Mouse (Mus musculus): ENCODE measurements around the gene Flad1. TPM values are rescaled to one million over a fixed set of nuclear protein-coding genes. Genes with fewer than 3 reads are reported as not detected.

The Flad1 gene
- total and polyA plus RNA-seq, 2 experiments from 2014 or later: 31.5 to 34.9 TPM

- no peak for ATAC-seq
- 65% methylated on average over 2 of the region's 2 CpGs for WGBS
- no peak for TF ChIP-seq CTCF (IDR thresholded peaks at IDR 0.05; ENCODE audit: low read depth)
- Histone ChIP-seq H3K9ac (no peak overlapping the region), H3K36me3 (ENCODE audit: insufficient read depth) (0 out of 2 replicates have a peak, but pooled peaks cover 2% of the 10 kb centered on the region), H3K27me3 (ENCODE audit: insufficient read depth, low read length) (no peaks in the 10 kb centered on the region), H3K4me1 (ENCODE audit: insufficient read depth) (peaks cover 16% of the 10 kb centered on the region), H3K4me2 (ENCODE audit: low read depth) (no peak overlapping the region), H3K9me3 (ENCODE audit: low read length) (no peaks in the 10 kb centered on the region), H3K4me3 (ENCODE audit: low read depth, low read length) (no peak overlapping the region), H3K27ac (ENCODE audit: low read depth, low read length) (no peak overlapping the region)
- DNase-seq: no peak
Observed at GRCm38 (mm10) chr3:89420421-89420820, 8.8 kb upstream of the Flad1 start.

DNA sequence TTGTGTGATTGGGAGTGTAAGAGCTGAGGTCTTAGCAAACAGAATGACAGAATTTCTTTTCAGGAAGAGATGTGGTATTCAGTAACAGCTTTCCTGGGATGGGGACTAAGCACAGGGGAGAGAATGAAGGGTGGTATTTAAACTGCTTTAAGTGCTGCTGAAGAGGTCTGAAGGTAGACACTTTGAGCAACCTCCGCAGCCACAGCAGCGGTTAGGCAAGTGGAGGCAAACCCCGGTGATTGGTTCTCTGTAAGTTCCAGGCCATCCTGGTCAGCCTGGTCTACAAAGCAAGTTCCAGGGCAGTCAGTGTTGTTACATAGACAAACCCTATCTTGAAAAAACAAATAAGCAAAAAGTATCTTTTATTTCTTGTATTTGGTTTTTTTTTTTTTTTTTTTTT lies 8.3 kb upstream of the Flad1 start:
- Histone ChIP-seq H3K36me3 (ENCODE audit: insufficient read depth) (0 out of 2 replicates have a peak, but pooled peaks cover 2% of the 10 kb centered on the region), H3K9me3 (ENCODE audit: low read length) (no peaks in the 10 kb centered on the region), H3K9ac (0 out of 2 replicates have a peak overlapping the region, but pooled peaks have one; percentile 46), H3K4me1 (ENCODE audit: insufficient read depth) (peaks cover 16% of the 10 kb centered on the region), H3K4me3 (ENCODE audit: low read depth, low read length) (peak overlapping the region; percentile 67; the same call in 1 of the 2 replicates), H3K27me3 (ENCODE audit: insufficient read depth, low read length) (no peaks in the 10 kb centered on the region), H3K27ac (ENCODE audit: low read depth, low read length) (no peak overlapping the region), H3K4me2 (ENCODE audit: low read depth) (peak overlapping the region; percentile 83)
- no peak for ATAC-seq
- WGBS: 41% methylated on average over 3 of the region's 3 CpGs
- no peak for DNase-seq
- TF ChIP-seq CTCF (IDR thresholded peaks at IDR 0.05; ENCODE audit: low read depth): no peak

- DNase-seq: no peak
- peaks cover 16% of the 10 kb centered on the region for H3K4me1 ChIP-seq (ENCODE audit: insufficient read depth)
Observed at GRCm38 (mm10) chr3:89419571-89419970, 7.9 kb upstream of the Flad1 start.

DNA sequence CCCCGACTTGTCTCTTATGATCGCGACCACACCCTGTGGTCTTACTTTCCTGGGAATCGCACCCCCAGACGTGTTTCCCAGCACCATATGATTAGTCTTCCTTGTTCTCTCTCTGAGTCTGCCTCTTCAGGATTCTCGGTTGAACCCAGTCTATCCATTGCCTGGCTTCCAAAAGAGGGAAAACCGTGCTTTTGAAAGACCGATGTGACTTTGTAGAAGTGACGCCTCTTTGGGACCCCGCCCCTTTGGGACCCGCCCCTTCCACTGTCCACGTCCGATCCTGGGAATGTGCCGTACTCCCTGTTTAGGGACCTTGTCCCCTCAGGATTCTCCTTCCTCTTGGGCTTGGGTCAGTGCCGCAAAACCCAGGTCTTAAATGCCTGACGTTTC lies 7.2 kb upstream of the Flad1 start:
- DNase-seq (no peak), ATAC-seq (no peak)
- no peaks in the 10 kb centered on the region for H3K9me3 ChIP-seq (ENCODE audit: low read length)
- no peaks in the 10 kb centered on the region for H3K27me3 ChIP-seq (ENCODE audit: insufficient read depth, low read length)
- peaks cover 16% of the 10 kb centered on the region for H3K4me1 ChIP-seq (ENCODE audit: insufficient read depth)
- peak overlapping the region; percentile 80 for H3K27ac ChIP-seq (ENCODE audit: low read depth, low read length)
- peak overlapping the region; percentile 46 for H3K9ac ChIP-seq
- H3K4me3 ChIP-seq (ENCODE audit: low read depth, low read length): peak overlapping the region; percentile 67
- peak overlapping the region; percentile 83 for H3K4me2 ChIP-seq (ENCODE audit: low read depth)
- no peak for TF ChIP-seq CTCF (IDR thresholded peaks at IDR 0.05; ENCODE audit: low read depth)
- WGBS: 2% methylated on average over 16 of the region's 16 CpGs
- peaks cover 4% of the 10 kb centered on the region; the same call in 1 of the 2 replicates for H3K36me3 ChIP-seq (ENCODE audit: insufficient read depth)

More at GRCm38 (mm10) chr3:89419571-89419970, 7.9 kb upstream of the Flad1 start:
- Histone ChIP-seq H3K4me3 (ENCODE audit: low read depth, low read length) (peak overlapping the region; percentile 67), H3K9ac (peak overlapping the region; percentile 46), H3K9me3 (ENCODE audit: low read length) (no peaks in the 10 kb centered on the region), H3K27ac (ENCODE audit: low read depth, low read length) (peak overlapping the region; percentile 80; the same call in 1 of the 2 replicates), H3K36me3 (ENCODE audit: insufficient read depth) (peaks cover 5% of the 10 kb centered on the region; the same call in 1 of the 2 replicates), H3K4me2 (ENCODE audit: low read depth) (peak overlapping the region; percentile 83), H3K27me3 (ENCODE audit: insufficient read depth, low read length) (no peaks in the 10 kb centered on the region)
- WGBS: 3% methylated on average over 9 of the region's 9 CpGs
- no peak for ATAC-seq
- TF ChIP-seq CTCF (IDR thresholded peaks at IDR 0.05; ENCODE audit: low read depth): no peak

DNA sequence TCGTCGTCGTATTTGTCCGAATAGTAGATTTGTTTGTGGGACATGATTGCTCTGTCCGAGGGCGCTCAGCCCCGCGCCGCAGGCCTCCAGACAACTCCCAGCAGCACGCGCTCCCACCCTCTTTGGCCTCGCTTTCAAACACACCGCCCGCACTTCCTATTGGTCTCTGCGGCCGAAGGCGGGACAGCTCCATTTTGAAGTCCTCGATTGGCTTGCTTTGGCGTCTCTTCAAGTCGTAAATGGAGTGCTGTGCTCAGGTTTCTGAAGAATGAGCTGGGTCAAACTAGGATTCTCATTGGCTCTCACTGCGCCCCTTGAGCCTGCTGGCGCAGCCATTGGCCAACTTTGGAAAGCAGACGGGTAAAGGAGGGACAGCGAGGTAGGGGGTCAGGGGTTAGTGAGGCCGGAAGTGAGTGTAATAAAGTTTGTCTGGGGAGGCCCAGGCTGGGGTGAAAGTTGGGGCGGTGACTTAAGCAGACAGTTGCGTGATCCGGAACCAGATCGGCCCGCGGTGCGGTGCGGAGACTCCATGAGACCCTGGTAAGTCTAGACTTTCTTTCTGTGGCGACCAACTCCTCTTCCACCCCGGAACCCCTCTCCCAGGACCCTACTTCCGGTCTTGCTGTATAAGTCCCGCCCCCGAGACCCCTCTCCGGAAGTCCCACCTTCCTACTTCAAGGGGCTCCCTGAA lies 6.6 kb upstream of the Flad1 start, which contains the start of the genes Cks1b and Shc1:
TSS of gene Cks1b (minus strand) at position 214 of the 691 bp plus-strand sequence.
TSS of gene Shc1 (plus strand) at position 274 of the 691 bp plus-strand sequence.
- no peaks in the 10 kb centered on the region for H3K27me3 ChIP-seq (ENCODE audit: insufficient read depth, low read length)
- peaks cover 16% of the 10 kb centered on the region for H3K4me1 ChIP-seq (ENCODE audit: insufficient read depth)
- H3K36me3 ChIP-seq (ENCODE audit: insufficient read depth): peaks cover 4% of the 10 kb centered on the region; the same call in 1 of the 2 replicates
- H3K27ac ChIP-seq (ENCODE audit: low read depth, low read length): peak within 1 kb of the TSS; percentile 80
- H3K4me2 ChIP-seq (ENCODE audit: low read depth): peak within 1 kb of the TSS; percentile 83
- peak; percentile 94 for ATAC-seq
- H3K9ac ChIP-seq: peak within 1 kb of the TSS; percentile 46
- peak within 1 kb of the TSS; percentile 67 for H3K4me3 ChIP-seq (ENCODE audit: low read depth, low read length)
- no peaks in the 10 kb centered on the region for H3K9me3 ChIP-seq (ENCODE audit: low read length)
- TF ChIP-seq CTCF (IDR thresholded peaks at IDR 0.05; ENCODE audit: low read depth): no peak
- 1% methylated on average over 36 of the region's 39 CpGs for WGBS
- DNase-seq: peak; percentile 98

DNA sequence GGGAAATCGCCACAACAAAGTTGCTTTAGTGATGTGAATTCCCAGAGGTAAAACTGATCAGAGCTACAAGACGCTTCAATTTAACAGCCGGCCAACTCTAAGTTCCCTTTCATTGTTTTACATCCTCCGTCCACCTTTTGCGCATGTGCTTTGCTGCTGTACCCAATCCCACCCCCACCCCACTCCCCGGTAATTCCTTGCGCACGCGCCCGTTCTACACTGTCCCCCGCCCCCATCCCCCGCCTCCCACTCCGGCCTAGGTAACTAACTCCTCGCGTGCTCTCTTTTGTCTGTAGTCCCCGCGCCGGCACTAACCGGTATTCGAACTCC lies 6.1 kb upstream of the Flad1 start:
- Histone ChIP-seq H3K36me3 (ENCODE audit: insufficient read depth) (peaks cover 4% of the 10 kb centered on the region; the same call in 1 of the 2 replicates), H3K9ac (peak overlapping the region; percentile 40), H3K9me3 (ENCODE audit: low read length) (no peaks in the 10 kb centered on the region), H3K27ac (ENCODE audit: low read depth, low read length) (no peak overlapping the region), H3K27me3 (ENCODE audit: insufficient read depth, low read length) (no peaks in the 10 kb centered on the region), H3K4me1 (ENCODE audit: insufficient read depth) (peaks cover 16% of the 10 kb centered on the region), H3K4me3 (ENCODE audit: low read depth, low read length) (peak overlapping the region; percentile 67), H3K4me2 (ENCODE audit: low read depth) (peak overlapping the region; percentile 83)
- no peak for DNase-seq
- ATAC-seq: peak; percentile 56
- 1% methylated on average over 20 of the region's 20 CpGs for WGBS
- TF ChIP-seq CTCF (IDR thresholded peaks at IDR 0.05; ENCODE audit: low read depth): no peak

DNA sequence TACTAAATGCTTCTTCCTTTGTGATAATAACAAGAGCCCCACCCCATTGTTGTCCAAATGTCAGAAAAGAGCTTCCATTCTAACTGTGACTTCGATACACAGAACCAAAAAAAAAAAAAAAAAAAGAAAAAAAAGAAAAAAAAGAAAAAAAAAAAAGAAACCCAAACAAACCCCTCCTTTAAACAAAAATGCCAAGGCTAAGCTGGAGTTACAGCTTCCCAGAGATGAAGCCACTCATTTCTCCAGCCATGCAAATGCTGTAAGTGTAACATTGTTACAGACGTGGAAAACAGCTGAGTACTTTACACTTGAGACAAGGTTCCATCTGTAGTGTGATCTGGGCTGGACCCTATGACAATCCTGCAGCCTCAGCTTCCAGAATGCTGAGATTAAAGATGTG lies 5.5 kb upstream of the Flad1 start:
- no peak for TF ChIP-seq CTCF (IDR thresholded peaks at IDR 0.05; ENCODE audit: low read depth)
- WGBS: 26% methylated on average over 2 of the region's 2 CpGs
- Histone ChIP-seq H3K4me2 (ENCODE audit: low read depth) (peak overlapping the region; percentile 83), H3K27ac (ENCODE audit: low read depth, low read length) (no peak overlapping the region), H3K27me3 (ENCODE audit: insufficient read depth, low read length) (no peaks in the 10 kb centered on the region), H3K36me3 (ENCODE audit: insufficient read depth) (peaks cover 4% of the 10 kb centered on the region; the same call in 1 of the 2 replicates), H3K9me3 (ENCODE audit: low read length) (no peaks in the 10 kb centered on the region), H3K9ac (peak overlapping the region; percentile 40; the same call in 1 of the 2 replicates), H3K4me3 (ENCODE audit: low read depth, low read length) (peak overlapping the region; percentile 67), H3K4me1 (ENCODE audit: insufficient read depth) (peaks cover 16% of the 10 kb centered on the region)
- ATAC-seq (no peak), DNase-seq (no peak)
